Mouse (Mus musculus): ENCODE results near the gene Prl8a1.

Gene Prl8a1

DNA sequence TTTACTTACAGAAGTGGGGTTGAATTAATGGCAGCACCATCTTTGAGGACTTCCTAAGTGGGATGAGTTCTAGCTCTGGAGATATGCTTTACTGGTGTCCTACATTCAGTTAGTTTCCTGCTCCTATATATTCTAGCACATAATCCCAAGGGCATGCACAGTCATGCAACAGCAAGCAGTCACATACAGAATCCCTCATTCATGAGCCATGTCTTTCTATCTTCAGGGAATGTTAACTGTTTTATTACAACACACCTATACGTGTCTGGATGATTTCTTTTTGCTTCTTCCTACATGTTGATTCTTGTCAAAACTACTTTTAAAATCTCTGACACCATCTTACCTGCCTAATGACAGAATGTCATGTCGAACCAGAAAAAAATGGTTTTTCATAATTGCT lies at the start of gene Prl8a1:
Prl8a1 (minus strand) TSS at position 101 of the 400 bp plus-strand sequence.
- no peak for DNase-seq (ENCODE audit: low spot score)

DNA sequence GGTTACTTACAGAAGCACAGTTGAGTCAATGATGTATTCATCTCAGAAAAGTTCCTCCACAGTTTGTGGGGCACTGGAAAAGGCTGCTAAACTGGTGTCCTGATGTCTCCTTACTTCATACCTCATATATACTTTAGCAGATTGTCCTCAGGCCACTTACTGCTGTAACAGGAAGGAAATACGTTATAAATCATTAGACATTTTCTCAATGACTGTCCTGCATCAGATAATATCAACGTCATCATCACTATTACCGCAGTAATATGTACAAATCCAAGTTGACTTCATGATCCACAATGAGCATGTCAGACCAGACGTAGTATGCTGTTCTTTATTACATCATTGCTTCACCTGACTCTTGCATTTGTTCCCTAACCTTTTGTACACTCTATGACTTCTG lies 28.5 kb upstream of the Prl8a1 start, which contains the start of gene Prl7b1:
Prl7b1 (minus strand) TSS at position 101 of the 400 bp plus-strand sequence.
- DNase-seq (ENCODE audit: low spot score), result no peak

DNA sequence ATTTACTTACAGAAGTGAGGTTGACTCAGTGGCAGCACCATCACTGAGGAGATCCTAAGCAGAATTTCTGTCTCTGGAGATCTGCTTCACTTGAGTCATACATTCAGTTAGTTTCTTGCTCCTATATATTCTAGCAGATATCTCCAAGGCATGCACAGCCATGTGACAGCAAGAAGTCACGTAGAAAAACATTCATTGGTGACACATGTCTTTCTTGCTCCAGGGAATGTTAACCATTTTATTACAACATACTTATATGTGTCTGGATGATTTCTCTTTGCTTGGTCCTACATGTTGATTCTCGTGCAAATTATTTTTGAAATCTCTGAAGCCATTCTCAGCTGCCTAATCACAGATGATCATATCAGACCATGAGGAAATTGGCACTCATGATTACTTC lies 17.5 kb downstream of the Prl8a1 start, which contains the start of gene Prl8a9:
Prl8a9 (minus strand) TSS at position 101 of the 400 bp plus-strand sequence.
- DNase-seq (ENCODE audit: low spot score), result no peak

DNA sequence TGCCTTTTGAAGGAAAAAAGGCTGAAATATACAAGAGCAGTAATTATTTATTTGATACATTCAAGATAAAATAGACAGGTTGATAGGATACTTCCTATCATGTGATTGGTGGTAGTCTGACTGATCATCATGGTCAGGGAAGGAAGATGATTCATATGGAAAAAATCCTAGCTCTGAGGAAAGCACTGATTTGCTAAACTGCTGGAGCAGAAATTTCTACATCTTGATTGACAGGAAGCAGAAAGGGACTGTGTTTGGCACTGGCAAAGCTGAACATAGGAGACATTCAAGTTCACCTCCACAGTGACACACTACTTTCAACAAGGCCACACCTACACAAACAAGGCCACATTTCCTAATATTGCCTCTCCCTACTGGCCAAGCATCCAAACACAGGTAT lies 28.6 kb downstream of the Prl8a1 start:
- no peak for DNase-seq (ENCODE audit: low spot score)

All from testis, postnatal 14 days (tissue).